Mouse (Mus musculus) thymus, postnatal 10 days (tissue): ENCODE measurements around the gene Fam83f.

Experiments
- DNase-seq, 2 experiments: peaks; one replicate each; pipeline ENCODE4 v3.0.0; 2021; ENCODE audit warnings: low spot score in 2 of 2

Fam83f gene

DNA sequence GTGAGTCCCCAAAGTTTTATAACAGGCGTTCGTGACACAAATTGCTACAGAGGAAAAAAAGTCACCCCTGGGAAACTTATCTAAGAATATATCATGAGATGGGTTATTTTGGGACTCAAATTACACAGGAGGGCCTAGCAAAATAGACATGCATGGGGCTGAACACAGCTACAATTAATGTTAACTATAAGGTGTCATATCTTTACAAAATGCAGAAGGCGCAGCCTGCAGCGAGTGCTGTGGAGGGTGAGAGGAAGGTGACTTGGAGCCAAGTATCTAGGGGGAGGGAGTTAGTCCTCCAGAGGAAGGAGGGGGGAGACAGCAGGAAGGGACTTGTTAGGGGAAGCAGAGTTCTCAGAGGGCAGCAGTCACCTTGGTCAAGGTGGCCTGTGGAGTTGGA lies 7.2 kb upstream of the Fam83f start:
- DNase-seq, result no peak

GRCm38 (mm10) chr15:80672810-80673209 lies 1.2 kb downstream of the Fam83f start:
- DNase-seq, result no peak

DNA sequence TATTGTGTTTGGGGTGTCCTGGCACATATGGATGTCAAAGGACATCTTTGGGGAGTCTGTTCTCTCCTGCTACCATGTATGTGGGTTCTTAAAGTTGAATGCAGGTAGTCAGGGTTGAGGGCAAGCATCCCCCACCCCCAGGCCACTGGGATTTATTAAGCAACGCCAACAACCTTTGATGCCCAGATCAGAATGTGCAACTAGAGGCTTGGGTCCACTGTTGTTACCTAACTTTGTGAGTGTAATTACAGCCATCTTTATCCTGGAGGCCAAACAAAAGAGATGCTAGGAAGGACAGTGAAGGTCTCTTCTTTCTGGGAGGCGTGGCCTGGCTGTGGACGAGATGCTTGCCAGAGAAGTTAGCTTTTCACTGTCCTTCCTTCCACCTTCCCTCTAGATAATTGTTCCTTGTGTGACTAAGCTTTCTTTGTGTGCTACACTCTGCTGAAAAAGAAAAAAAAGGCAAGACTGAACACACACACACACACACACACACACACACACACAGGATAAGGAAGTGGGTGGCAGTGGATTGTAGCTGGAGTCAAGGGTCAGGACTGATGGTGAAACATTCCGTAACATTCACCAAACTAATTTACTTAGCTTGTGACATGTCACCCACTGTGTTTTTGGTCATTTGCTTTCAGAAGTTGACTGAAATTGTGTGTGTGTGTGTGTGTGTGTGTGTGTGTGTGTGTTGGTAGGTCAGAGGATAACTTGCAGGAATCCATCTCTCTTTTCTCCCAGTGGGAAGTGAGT lies 1.9 kb downstream of the Fam83f start:
- no peak for DNase-seq

DNA sequence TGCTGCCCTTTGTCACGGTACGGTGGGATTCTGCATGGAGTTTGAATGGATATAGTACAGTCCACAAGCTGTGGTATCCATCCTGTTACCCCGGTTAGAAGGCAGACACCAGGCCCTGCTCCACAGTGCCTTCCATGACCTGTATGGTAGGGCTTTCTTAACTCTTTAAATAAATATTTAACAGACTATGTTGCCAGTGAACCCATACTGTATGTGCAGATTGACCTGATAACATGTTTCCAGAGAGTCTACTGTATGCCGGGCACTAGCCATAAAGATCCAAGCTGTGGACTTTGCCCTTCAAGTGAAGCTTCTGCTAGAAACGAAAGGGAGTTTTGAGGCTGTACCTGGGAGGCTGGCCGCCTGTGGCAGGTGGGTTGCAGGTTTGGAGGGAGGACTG lies 3.1 kb downstream of the Fam83f start:
- DNase-seq, result no peak

- DNase-seq, result no peak
Observed at GRCm38 (mm10) chr15:80679515-80680215, 8.0 kb downstream of the Fam83f start.

- no peak for DNase-seq
Observed at GRCm38 (mm10) chr15:80680347-80681030, 8.8 kb downstream of the Fam83f start.

- DNase-seq, result peak; percentile 35 to 62
Observed at GRCm38 (mm10) chr15:80681466-80681881, 9.8 kb downstream of the Fam83f start.

GRCm38 (mm10) chr15:80682343-80682742 lies 10.7 kb downstream of the Fam83f start:
- no peak for DNase-seq

GRCm38 (mm10) chr15:80683151-80683550 lies 11.5 kb downstream of the Fam83f start:
- DNase-seq, result no peak

GRCm38 (mm10) chr15:80683990-80684389 lies 12.3 kb downstream of the Fam83f start:
- no peak for DNase-seq

DNA sequence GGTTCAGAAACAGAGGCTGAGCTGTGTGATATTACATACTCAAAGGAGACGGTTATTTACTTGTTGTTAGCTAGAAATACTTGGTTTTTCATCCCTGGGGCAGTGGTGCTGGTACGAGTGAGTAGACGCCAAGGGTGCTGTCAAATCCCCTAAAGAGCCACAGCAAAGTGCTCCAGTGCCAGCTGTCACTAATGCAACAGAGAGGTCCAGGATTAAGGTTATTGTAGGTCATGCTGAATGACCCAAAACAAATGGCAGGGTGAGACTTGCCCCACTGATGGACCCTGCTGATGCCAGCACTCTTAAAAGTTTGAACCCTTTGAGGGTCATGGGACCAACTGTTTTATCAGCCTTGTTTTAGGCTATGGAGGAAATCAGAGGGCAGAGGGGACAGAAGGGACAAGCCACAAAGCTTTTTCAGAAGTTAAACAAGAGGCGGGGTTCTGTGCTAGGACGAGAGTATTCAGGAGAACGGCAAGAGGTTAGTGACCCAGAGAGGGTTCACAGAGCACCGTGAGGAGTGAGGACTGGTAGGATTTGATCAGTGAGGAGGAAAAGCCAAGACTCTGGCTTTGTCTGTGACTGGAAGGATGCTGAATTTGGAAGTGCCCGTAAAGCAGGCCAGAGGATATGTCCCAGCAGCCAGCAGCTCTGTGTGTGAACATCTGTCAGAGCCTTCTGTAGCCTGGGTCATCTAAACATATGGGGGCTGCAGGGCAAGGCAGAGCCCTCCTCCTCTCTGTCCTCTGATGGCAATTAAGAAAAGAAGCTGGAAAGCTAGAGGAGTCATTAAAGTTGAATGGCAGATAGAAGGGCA lies 13.3 kb downstream of the Fam83f start:
- no peak for DNase-seq

GRCm38 (mm10) chr15:80685603-80685895 lies 13.9 kb downstream of the Fam83f start:
- no peak for DNase-seq

GRCm38 (mm10) chr15:80688536-80688935 lies 16.9 kb downstream of the Fam83f start:
- DNase-seq, result no peak

DNA sequence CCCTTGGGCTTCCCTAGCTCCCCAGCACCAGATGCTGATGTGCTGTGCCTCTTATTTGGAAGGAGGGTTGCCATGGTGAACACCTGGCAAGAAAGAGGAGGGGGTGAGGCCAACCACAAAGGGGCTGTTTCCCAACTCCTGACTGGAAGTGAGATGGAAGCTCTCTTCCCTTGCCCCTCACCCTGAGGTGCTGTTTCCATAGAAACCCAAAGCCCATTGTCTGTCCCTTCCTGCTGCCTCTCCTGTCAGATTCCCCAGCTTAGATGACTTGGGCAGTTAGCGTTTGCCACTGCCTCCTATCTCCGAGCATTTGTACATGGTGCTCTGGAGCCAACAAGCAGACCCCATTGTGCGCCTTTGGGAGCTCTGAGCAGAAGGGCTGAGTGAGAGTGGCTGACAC lies 21.8 kb downstream of the Fam83f start:
- no peak for DNase-seq

- DNase-seq, result peak; percentile 66 to 88
Observed at GRCm38 (mm10) chr15:80694125-80694910, 22.7 kb downstream of the Fam83f start.

- peak; percentile 77 to 80 for DNase-seq
Observed at GRCm38 (mm10) chr15:80697564-80697963, 25.9 kb downstream of the Fam83f start.

DNA sequence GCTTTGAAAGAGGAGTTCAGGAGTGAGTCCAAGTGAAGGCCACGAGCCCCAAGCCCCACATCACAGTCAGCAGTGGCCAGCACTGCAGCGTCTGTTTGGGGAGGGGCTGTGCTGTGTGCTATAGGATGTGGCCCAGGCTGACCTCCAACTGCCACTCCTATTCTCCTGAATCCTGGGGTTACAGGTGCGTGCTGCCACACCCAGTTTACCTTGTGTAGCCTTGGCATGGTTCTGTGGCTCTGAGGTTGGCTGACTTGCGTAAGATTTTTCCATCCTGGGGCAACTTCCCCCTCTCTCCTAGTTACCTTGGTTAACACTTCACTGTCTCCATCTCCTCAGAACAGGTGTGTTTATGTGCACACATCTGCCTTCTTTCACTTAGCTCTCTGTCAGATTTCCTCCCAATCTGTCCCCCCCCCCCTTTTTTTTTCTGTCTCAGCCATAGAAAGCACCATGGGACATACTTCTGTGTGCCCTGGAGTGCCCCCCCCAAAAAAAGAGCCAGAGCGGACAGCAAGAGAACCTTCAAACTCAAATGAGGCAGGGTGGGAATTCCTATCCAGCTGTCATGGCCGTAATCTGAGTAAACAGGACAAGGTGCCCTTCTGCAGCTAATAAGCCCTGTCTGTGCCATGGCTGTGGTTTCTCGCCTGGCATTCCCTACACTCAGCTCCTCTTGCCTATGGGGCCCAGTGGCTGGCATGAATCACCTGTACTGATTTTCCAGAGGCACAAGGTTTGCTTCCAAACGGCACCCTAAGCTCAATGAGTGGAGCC lies 30.0 kb downstream of the Fam83f start:
- DNase-seq, result no peak

GRCm38 (mm10) chr15:80702910-80703309 lies 31.3 kb downstream of the Fam83f start:
- no peak for DNase-seq

- DNase-seq, result peak in 1 of 2 experiments; percentile 29
Observed at GRCm38 (mm10) chr15:80703495-80703894, 31.8 kb downstream of the Fam83f start.

- DNase-seq, result peak; percentile 77 to 84
Observed at GRCm38 (mm10) chr15:80704267-80704666, 32.6 kb downstream of the Fam83f start.
